Mouse (Mus musculus): ENCODE data around the gene Agbl4.

Agbl4 gene

DNA sequence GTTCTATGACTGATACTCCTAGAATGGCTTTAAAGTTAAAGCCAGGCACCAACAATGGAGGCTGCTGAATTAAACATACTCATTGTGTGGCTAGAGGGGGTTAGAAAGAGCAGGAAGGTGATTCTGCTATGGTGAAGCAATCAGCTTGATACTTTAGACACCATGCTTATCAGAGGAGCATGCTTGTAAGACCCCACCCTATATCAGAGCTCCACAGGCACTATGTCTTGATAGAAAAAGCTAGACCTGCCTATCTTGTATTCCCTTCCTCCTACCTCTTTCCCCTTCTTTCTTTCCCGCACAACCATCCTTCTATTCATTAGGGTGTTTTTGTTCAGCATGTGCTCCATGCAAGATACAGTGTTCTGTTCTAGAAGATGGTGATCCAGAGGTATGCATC, 1104.0 kb downstream of the Agbl4 start:
- no peak for DNase-seq (ENCODE audit: low read depth)

DNA sequence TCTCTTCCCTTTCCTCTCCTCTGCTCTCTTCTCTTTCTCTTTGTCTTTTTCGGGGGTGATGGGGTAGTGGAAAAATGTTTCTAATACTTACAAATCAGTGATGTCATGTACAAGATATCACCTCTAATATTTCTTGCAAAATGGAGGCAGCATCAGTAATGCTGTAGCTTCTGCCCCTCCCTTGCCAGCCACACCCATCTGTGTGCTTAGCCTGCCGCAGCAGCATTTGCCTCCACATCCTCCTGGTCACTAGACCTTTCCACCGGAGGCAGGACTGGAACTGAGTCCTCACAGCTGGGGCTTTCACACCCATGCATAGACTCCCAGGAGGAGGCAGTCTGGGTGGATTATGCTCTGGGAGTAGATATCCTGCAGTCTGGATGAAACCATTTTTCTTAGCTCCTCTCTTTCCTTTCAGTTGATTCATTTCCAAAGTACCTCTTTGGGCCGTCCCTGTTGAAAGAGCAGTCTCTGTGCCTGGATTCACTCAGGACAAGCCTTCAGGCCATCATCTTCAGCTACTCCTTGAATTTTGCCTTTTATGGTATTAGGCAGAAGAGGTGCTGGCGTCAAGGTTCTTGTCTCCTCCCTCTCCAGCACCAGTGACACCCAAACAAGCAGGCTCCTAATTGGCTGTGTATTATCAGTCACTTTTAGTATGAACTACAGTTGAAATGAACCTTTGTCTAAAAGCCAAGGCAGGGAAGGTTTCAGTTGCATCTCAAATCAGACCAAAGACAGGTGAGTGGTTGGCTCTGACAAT, 1105.7 kb downstream of the Agbl4 start:
- no peak for DNase-seq (ENCODE audit: low read depth)

DNA sequence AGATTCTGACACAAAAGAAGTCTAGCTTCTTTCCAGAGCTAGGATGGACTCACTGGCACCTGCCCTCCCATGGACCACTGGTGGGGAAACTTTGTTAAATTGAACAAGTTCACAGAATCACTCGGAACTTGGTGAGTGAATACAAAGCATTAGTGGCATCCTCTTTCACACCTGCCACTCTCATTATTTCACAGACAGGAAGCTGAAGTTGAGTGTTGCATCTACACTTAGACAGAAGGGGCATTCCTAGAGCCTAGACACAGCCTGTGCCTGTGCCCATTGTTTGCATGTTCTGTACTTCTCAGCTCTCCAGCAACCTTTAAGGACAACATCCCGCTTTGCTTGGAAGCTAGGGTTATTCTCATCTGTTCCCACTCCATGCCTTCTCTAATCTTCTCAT, 1107.5 kb downstream of the Agbl4 start:
- no peak for DNase-seq (ENCODE audit: low read depth)

DNA sequence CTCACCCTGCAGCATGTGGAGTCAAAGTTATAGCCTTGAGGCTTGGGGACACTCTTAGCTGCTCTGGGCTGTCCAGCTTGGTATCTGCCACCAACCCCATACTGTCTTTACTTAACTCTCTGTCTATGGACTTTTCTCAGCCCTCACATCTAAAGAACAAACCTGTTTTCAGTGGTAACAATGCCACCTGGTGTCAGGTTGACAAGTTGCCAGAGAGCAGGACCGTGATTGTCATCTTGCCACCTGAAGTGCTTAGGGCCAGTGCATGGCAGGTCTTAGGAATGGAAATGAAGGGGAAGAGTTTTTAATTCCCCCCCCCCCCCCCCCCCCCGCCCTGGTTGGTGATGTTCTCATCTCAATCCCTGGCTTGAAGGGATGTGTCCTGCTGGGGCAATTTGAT, 1112.7 kb downstream of the Agbl4 start:
- DNase-seq (ENCODE audit: low read depth), result no peak

DNA sequence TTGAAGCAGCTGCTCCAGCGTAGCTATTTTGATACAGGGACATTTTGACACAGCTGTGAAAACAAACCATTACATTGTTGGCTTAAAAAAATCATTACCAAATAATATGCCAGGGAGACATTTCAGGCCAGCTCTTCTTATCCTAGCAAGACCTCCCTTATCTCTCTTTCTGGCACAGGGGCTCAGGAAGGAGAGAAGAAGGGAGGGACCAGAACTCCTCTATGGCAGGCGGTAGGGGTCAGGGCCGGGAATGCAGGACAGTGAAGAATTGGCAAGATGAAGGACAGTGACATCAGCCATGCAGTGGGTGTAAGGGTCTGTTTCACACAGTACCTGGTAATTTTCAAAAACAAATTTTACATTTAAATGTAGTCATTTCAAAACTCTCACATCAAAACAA, 1116.5 kb downstream of the Agbl4 start:
- DNase-seq (ENCODE audit: low read depth), result no peak

DNA sequence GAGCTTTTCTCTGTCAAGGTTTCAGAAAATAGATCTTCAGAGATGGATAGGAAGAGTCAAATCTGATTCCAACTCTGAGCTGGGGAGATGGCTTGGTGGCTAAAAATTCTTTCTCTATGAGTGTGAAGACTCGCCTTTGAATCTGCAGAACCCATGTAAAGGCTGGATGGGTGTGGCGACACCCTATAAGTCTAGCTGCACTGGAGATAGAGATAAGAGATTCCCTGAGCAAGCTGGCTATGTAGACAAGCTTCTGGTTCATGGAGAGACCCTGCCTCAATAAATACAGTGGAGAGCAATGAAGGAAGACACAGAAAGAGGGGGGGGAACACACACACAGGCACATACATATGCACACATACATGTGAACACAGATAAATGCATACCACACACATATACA, 1118.7 kb downstream of the Agbl4 start:
- DNase-seq (ENCODE audit: low read depth), result no peak

DNA sequence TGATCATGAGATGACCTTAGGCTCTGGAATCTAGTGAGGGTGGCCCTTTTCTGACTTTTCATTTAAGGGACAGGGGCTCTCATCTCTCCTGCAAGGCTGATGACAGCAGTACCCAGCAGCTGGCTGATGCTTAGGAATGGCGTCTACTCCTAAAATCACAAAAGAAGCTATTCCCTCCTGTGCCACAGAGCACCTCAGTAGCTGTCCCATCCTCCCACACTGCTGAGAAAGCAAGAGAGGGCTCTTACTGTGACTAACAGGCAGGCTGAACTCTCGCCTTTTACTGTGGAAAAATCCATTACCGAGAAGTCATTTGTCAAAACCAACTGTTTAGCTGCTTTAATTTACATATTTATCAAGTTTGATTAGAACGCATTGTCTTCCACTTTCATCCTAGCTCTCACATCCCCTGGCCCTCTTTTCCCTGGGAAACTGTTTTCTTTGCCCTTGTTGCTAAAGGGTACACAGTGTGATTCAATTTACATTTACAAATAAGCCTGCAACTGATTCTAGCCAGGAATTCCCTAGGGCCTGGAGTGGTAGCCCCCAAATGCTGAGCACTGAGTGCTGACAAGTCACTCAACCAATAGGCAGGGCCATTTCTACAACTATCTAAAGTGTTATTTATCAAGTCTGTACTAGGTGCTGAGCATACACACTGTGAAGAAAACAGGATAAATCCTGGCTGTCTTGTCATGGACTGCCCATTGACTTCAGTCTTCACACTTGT, 1119.8 kb downstream of the Agbl4 start:
- DNase-seq (ENCODE audit: low read depth), result no peak

DNA sequence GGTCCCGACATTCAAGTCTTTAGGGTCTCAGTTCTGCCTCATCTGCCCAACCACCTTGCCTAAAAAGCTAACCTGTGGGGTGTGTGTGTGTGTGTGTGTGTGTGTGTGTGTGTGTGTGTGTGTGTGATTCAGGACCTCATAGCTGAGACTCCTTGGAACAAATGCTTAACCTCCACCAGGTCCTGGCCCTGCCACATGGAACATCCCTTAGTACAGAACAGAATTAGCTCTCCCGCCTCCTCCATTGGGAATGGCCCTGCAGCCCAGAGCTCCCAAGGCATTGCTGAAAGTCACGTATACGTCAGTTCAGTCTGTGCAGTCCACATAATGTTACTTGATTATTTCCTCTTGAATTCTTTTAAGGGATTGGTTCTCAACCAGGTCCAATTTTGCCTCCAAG, 1120.7 kb downstream of the Agbl4 start:
- DNase-seq (ENCODE audit: low read depth), result no peak

DNA sequence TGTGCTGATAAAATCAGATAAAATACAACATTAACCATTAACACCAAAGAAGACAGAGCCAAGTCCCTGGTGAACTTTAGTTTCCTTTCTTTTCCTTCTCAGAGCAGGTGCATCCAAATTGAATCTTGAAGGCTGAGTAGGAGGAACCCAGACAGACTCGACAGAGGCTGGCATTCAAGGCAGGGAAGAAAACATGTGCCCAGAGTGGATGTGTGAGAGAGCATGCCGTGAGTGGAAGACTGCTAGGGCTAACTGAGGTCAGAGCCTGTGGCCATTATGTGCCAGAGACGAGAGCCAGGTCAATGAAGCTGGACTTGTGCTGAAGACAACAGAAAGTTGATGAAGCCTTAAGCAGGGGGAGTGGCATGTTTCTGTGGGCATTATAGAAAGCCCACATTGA, 1121.8 kb downstream of the Agbl4 start:
- DNase-seq (ENCODE audit: low read depth), result no peak

DNA sequence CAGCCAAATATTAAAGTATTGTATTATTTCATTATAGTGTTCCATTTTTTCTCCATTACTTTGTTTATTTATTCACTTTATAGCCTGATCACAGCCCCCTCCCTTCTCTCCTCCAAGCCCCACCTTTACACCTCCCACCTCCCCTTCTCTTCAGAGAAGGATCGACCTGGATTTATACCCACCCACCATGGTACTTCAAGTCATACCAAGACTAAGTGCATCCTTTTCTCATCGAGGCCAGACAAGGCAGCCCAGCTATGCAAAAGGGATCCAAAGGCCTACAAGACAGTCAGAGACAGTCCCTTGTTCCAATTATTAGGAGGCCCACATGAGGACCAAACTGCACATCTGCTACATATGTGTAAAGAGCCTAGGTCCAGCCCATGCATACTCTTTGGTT, 1122.5 kb downstream of the Agbl4 start:
- DNase-seq (ENCODE audit: low read depth), result no peak

DNA sequence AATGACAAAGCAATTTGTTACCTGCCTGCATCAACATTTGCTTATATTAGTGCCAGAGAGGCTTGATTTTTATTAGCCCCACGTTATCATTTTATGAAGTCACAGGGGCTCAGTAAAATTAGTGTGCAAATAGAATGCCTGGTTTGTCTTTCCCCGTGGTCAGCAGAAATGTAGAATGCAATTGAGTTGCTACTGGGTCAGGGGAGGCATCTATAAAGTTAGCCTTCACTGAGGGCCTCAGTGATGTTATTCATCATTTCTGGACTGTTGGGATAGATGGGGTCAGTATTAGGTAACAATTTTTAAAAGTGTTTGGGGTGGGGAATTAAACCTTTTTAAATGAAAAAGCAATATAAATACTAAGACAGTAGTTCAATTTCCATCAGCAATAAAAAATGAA, 1125.5 kb downstream of the Agbl4 start:
- DNase-seq (ENCODE audit: low read depth), result no peak

DNA sequence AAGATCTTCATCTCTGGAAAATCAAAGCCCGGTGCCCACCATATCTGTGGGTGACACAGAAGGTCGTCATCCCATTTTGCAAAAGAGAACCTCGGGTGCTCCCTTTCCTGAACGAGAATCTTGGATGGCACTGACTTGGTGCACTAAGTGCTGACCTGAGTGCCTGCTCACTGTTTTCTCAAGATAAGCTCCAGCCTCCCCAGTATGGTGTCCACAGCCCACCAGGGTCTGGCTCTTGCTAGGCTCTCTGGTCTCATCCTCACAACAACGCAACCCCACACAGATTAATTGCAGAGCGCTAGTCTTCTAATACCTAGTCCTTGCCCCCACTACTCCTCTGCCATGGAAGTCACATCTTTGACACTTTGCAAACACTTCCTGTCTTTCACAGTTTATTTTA, 1131.5 kb downstream of the Agbl4 start:
- no peak for DNase-seq (ENCODE audit: low read depth)

DNA sequence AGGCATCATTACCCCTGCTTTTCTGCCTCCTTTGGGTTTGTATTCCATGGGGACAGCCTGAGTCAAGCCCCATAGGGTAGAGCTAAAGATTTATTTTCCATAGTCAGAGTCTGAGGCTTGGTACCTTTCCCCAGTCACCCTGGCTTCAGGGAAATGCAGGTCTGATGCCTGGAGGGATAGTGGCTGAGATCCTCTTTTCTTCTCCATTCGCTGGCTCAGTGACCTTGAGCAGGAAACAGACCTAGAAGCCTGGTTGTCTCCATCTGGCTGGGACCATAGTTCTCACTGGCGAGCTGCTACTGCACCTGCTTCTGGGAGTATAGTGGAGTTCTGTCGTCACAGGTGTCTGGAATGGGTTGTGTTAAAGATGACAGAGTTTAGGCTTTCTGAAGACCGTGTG, 1132.5 kb downstream of the Agbl4 start:
- no peak for DNase-seq (ENCODE audit: low read depth)

DNA sequence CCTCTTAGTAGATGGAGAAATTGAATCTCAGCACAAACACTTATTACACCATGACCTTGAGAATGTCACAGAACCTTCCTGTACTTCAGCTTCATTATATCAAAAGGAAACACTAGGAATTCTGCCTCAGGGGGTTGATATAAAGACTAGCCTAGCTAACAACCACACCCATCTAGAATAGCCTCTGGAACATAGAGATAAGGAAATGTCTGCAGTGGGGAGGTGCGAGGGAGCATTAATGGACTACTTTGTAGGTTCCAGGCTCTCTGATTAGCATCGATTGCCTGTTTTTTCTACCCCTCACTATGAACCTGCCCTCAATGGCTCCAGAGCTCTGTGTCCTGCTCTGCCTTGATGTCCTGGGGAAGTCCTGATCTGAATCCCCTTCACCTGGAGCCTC, 1133.1 kb downstream of the Agbl4 start:
- DNase-seq (ENCODE audit: low read depth), result no peak

DNA sequence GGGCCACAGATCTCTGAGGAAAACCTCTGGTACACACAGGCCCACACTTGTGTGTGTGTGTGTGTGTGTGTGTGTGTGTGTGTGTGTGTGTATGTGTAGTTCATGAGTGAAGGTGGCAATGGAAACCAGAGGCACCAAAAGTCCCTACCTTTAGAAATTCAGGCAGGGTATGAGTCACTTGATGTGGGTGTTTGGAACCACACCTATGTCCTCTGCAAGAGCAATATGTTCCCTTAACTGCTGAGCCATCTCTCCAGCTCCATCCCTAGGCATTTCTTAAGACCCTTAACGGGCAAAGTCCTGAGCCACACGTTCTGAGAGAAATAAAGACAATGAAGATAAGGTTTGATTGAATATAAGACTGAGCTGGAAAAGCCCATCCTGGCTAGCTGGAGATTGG, 1147.2 kb downstream of the Agbl4 start:
- DNase-seq (ENCODE audit: low read depth), result no peak

DNA sequence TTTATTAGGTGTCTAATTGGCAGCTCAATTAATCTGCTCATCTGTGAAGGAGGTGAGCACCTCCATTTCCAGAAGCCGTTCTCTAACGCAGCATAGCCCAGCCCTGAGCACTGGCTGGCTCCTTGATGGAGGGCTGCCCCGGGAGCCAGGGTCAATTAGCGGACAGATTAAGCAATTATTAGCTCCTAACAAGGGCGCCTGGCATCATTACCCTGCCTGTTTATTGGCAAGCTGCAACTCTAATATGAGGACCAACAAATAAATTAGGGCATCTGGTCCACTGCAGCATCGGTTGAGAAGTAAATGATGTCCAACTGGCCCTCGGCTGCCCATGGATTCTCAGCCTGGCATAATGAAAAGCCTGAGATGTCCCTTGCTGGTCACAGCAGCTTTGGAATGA, 1148.5 kb downstream of the Agbl4 start:
- no peak for DNase-seq (ENCODE audit: low read depth)

DNA sequence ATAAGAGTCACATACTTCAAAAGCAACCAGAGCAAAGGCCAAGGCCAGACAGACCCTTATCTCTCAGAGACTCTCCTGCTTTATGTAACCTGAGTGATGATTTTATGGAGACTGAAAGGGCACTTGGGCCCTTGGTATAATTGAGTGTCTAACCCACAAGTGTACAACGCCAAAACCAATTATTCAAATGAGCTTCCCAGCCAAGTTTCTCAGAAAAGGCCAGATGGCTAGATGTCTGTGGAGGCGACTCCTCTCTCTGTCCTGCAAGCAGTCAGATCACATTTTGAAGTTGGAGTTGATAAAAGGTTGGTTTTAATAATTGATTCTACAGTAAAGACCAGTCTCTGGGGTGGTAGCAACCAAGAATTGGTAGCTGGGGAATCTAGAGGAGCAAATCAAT, 1158.0 kb downstream of the Agbl4 start:
- no peak for DNase-seq (ENCODE audit: low read depth)

DNA sequence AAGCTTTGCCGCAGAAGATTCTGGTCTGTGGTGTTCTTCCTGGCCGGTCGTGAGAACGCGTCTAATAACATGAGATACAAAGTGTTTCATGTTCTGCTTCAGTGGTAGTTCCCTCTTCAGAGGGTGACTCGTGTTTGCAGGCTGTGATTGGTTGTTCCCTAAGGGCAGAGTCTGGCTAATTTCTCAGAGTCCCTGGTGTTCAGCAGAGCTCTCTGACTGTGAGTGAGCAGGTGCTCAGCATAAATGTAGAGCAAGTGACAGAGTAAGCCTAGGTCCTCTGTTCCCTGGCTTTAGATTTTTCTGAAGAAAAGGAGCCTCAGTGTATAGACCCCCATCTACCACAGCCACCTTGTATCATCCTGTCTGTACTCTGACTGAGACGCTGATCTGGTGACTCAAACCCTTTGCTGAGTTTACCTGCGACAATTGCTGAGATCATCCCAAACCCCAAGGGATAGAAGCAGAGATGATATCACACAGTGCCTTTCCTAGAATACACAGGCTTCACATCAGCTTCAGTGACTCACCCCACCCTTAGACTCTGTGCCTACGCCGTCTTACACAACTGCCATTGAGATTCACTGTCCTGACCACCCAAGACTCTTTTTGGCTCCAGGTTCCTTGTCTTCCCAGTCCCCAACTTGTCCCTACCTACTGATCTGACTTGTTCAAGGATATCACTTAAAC, 1179.8 kb downstream of the Agbl4 start:
- DNase-seq (ENCODE audit: low read depth), result no peak

DNA sequence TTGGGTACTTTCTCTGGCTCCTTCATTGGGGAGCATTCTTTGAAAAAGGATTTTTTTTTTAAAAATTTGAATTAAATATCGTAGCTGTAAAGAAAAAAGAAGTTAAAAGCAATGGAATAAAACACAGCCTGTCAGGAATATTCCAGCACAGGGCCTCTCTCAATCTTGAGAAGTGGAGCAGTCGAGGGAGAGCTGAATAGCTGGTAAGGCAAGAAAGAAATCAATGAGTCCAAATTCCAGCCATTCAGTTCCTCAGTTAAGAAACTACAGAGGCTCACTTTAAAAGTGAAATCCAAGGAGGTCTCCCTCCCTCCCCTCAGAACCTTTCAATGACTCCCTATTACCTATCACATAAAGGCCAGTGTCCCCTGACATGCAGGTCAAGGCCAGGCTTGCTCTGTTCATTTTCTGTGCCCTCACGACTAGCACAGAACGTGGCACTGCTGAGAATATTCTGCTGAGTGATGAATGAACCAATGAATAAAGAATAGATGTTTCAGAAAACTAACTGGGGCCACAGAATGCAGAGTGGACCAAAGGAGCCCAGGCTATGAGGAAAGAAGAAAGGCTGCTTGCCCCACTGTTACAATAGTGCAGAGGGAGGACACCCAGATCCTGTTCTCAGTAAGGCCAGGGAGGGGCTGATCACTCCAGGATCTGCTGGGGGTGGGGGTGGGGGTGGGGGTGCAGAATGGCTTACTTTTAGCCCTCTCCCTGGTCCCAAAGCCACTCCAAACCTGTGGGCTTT, 1181.8 kb downstream of the Agbl4 start:
- DNase-seq (ENCODE audit: low read depth), result no peak

DNA sequence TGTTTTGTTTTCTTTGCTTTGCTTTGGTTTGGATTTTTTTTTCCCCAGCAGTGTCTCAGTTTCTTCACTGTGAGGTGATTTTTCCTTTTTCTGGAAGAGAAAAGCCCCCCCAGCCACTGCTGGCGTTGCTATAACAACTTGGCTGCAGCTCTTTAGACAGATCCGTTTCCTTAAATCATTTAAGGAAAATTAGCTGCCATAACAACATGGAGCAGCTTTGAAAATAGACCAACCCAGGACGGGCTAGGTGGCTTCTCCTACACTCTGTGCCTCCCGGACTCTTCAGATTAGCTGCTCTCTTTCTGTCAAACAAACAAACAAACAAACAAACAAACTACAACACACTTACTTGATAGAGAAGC, 1182.4 kb downstream of the Agbl4 start:
- no peak for DNase-seq (ENCODE audit: low read depth)

DNA sequence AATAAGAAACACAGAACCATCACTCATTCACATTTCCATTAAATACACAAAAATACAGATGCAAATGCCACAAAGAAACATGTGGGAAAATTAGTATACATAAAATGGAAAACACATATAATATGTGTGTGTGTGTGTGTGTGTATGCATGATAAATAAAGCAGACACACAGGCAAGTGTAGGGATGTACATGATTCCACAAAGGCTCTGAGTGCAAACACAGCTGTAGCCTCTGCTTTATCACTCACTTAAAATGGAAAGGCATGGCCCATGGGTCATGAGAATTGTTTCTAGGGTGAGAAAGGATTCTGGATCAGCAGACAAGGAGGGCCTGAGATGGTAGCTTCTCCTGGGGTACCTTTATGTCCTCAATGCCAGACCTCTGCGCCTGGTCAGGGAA, 1182.8 kb downstream of the Agbl4 start:
- DNase-seq (ENCODE audit: low read depth), result no peak

DNA sequence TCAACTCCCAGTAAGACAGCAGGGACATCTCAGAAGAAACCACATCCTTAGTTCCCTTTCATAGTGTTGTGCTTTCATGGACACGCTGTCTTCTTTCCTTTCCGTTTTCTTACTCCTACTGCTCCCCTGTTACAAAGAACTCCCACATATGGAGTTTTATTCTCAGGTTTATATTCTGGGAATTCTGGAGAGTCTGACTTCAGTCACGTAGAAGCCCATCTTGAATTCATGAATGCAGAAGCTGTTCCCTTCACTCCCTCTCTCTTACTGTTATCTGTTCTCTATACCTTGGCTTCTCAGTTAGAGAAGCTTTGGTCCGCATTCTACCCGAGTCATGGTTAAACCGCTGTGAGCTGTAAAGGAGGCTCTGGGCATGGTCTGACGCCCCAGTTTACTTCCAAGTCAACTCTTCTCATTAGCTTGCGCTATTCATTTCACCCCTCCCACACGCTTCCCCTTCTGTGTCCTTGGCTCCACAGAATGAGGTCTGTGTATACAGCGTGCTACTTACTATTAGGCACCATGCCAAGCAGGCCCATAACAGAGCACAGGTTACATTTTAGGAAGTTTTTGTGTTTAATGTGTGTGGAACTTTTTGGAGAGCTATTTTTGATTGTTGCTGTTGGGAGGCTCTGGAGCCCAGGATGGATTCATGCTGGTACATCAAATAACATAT, 1186.2 kb downstream of the Agbl4 start:
- DNase-seq (ENCODE audit: low read depth), result no peak

All from NIH3T3 (cell line).